Mouse (Mus musculus) brain, embryonic 14.5 days (tissue): ENCODE data around the gene Cspg4. TPM values are rescaled to one million over a fixed set of nuclear protein-coding genes. Genes with fewer than 3 reads are reported as not detected.
"Not testable (repeated sequence)": the region's sequence is repeated elsewhere in the genome, so short reads cannot be mapped to it uniquely, and the experiment has no call there.

Source experiments
- DNase-seq: peaks from one replicate; pipeline ENCODE4 v3.0.0-alpha.2; 2011; ENCODE audit warnings: low read depth
- CTCF ChIP-seq: fragments of 200-500 bp; IDR thresholded peaks from 2 replicates; pipeline ENCODE4 v1.5.1; 2012; ENCODE audit warnings: inconsistent platforms, mild to moderate bottlenecking, moderate library complexity, borderline replicate concordance; ENCODE audit not compliant: insufficient read depth, insufficient read length; ENCODE audit errors: extremely low read depth
- POLR2A ChIP-seq: fragments of 200-500 bp; IDR thresholded peaks from 2 replicates; pipeline ENCODE4 v1.6.1; 2012; ENCODE audit warnings: mild to moderate bottlenecking, inconsistent platforms, borderline replicate concordance; ENCODE audit not compliant: poor library complexity, insufficient read depth, insufficient read length, severe bottlenecking; ENCODE audit errors: extremely low read depth
- polyA plus RNA-seq: library from polyadenylated mRNA; depleted of rRNA; stranded (reverse); fragments of >200 nt; gene quantifications from 2 replicates; pipeline ENCODE4 v1.2.3, GENCODE M21; 2012

The Cspg4 gene
- polyA plus RNA-seq, 1 experiment, result 8.2 TPM

DNA sequence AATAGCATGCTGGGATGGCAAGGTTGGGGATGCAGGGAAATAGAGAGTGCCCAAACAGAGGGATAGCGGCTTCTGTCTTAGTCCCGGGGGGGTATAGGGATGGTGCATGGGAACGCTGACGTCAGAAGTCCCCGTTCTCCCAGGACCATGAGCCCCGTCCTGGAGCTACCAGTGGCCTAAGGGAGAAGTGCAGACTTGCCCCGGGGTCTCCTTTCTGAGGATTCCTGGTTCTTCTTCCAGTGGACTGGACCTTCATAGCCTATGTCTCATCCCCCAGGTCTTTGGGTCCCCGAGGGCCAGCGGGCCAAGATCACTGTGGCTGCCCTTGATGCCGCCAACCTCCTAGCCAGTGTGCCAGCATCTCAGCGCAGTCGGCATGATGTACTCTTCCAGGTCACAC lies 31.9 kb downstream of the Cspg4 start:
- TF ChIP-seq CTCF, result no peak
- no peak for TF ChIP-seq POLR2A
- no peak for DNase-seq

DNA sequence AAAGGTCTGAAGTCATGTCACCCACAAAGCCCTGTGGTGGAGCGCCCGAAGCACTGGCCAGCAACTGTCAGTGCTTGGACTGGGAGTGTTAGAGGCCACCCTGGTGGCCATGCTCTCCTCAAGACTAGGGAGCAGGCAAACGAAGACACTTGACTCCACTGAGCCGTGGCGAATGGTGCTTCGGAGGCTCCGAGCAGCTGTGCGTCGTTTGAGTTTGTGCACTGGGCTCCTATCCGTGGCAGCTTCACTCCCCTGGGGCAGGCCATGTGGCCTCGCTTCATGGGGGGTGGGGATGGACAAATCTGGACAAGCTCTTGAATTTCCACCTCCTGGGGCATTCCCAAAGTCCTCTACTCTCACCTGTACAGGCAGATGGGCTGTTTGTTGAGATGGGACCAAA lies 34.6 kb downstream of the Cspg4 start:
- no peak for DNase-seq
- TF ChIP-seq POLR2A (no peak), CTCF (no peak)

DNA sequence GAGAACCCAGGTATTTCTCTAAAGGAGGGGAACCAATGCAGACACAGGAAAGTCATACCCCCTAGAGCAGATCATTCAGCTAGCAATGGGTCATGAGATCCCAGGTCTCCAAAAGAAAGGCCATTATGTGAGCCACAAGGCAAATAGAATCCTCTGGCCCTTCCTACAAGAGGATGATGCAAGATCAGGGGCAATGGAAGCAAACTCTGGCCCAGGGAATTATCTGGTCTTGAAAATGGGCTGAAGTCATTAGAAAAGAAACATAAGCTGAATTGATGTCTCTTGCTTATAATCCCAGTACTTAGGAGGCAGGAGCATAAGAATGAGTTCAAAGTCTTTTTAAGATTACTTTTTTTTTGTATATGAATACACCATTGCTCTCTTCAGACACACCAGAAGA lies 35.2 kb downstream of the Cspg4 start:
- TF ChIP-seq POLR2A (no peak), CTCF (no peak)
- no peak for DNase-seq

DNA sequence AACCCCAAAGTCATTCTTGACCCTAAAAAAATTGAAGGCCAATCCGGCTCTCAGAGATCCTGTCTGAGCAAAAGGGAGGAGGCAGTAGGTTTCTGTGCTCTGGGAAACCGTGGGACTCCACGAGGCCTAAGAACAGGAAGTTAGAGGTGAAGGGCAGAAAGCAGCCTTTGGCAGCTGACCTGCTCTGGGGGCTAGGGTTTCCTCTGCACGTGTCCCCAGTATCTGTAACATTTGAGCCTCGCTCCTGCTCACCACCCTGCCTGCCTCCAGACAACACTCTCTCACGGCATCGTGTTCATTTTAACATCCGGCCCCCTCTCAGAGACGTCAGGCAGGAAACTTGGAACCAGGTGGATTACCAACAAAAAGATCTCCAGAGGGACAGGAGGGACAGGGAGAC lies 35.7 kb downstream of the Cspg4 start:
- TF ChIP-seq CTCF, result no peak
- TF ChIP-seq POLR2A, result no peak
- no peak for DNase-seq

DNA sequence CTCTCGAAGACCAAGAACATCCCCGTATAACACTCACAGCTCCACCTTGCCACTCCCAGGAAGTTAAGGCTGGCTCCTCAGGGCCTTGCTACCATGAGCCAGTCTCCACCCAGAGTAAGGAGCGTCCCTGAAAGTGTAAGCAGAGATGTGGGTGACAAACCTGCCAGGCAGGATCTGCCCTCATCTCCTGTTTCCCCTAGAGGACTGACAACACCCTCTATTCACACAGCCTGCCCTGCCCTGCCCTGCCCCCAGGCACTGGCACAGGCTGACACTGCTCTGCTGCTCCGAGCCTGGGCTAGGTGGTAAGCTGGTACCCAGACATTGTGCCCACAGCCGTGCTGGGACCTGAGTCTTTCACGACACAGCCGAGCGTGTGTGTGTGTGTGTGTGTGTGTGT lies 36.4 kb downstream of the Cspg4 start:
- no peak for DNase-seq
- TF ChIP-seq CTCF (no peak), POLR2A (no peak)

DNA sequence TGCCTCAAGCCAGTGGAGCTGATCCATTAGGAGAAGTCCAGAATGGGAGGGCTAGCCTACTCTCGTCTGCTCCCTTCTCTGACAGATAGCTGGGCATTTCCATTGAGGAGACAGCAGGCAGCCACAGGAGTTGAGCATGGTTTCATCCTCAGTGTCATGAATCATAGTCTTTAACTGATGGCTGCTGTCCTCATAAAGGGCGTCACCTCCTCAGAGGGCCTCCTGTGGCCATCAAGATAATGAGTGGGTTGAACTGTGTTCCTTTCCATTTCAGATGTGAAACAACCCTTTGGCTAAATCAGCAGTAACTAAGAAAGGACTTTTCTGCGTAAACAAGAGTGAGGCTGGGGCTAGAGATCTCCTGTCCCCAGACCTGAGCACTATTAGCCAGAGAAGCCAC lies 38.8 kb downstream of the Cspg4 start:
- no peak for DNase-seq
- TF ChIP-seq POLR2A, result no peak
- no peak for TF ChIP-seq CTCF

DNA sequence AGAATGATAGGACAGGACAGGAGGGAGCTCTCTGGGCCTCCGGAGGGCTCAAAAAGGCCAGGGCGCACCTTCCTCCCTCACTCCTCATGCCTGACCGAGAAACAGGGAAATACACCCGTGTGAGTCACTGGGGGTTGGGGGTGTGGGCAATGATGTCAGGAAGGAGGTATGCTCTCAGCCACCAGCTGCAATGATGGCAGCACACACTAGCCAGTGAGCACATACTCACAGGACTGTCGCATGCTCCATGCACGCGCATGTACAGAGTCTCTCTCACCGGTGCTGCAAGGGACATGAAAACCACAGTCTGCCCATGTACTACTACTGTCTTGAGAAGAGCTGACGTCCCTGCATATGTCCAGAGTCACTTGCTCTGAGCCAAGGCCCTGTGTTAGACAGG lies 42.7 kb downstream of the Cspg4 start:
- no peak for TF ChIP-seq CTCF
- no peak for TF ChIP-seq POLR2A
- DNase-seq, result no peak

DNA sequence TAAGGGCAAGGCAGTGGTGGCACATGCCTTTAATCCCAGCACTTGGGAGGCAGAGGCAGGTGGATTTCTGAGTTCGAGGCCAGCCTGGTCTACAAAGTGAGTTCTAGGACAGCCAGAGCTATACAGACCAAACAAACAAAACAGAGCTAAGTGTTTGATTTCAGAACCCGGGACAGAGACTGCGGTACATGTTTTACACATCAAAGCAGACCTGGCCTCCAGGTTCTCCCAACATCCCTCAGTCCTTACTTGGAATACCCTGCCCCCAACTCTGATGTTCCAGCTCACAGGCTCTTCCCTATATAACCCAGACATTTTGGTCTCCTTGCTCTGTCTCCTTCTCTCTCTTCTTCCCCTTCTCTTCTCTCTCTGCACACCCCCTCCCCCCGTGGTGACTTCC lies 45.2 kb downstream of the Cspg4 start:
- not testable (repeated sequence) for DNase-seq

DNA sequence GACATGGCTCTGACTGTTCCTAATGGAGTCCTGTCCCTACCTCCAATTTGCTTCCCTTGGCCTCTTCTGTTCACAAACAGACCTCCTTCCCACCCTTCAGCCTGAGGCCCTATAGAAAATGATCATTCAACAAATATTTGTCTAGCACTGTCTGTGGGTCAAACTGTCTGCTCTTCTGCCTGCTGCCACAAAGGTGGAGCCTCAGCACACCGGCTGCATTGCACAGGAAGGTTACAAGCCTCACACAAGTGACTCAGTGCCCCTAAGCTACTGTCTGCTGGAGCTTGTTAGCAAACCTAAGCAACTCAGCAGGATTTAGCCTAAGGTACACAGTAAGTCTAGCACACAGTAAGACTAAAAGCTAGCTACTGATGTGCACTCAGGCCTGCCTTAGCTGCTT lies 46.2 kb downstream of the Cspg4 start:
- TF ChIP-seq POLR2A (no peak), CTCF (no peak)
- DNase-seq, result no peak

DNA sequence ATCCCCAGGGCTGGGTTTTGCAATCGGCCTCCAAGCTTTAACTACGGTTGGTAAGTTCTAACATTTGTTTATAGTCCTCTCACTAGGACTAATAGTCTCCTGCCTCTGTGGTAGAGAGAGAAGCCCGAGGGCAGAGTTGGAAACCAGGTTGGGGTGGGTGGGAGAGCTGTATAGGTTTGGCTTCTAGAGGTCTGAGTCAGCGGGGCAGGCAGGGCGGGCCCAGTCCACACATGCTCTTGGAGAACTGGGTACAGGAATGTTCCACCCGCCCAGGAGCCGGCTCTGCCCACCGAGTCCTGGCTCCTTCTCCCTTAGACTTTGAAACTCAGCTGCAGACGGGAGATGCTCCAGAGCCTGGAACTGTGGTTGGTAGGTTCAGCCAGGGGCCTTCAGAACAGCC lies 49.2 kb downstream of the Cspg4 start:
- TF ChIP-seq POLR2A (no peak), CTCF (no peak)
- no peak for DNase-seq

DNA sequence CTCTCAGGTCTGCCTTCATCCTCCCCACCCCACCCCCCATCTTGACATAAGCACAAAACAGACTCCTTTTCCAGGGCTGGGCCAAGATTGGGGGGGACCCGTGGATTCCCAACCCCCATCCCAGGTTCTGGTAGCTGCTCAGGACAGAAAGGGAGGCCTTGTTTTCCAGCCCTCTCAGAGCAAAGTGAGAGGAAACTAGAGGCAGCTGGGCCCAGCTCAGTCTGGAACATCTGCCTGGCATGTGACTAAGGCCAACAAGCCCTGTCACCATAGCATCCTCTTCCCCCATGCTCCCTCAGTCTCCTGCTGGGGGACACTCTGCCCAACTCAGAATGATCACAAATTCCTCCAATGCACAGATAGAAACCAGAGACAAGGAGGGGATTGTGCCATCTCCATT lies 50.3 kb downstream of the Cspg4 start:
- DNase-seq, result no peak
- no peak for TF ChIP-seq POLR2A

DNA sequence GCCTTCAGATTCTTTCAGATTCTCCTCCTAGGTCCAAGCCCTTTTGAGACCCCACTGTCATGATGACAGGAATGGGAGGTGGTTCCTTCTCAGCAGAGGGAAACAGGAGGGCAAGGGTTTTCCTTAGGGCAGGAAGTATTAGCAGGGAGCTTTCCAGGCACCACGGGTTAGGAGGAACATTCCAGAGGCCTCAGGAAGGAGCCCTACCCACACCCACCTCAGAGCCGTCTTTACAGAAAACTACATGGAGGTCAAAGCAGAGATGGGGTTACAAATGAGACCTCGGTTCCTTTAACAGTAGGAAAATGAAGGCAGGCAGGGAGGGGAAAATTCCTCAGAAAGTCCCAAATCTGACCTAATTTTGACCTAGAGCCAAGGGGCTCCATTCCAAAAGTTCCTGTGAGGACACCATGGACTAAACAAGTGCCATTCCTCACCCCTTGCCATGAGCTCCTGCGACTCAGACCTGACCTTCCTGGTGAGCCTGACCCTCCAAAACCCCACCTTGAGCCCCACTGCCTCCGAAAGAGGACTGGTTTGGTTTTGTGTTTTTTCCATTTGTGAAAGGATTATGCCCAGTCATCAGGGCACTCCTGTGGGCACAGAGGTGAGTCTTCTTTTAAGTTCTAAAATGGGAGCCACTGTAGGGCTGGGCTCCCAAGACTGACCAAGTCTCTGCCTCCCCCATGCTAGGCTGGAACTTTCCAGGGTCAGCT lies 51.0 kb downstream of the Cspg4 start:
- TF ChIP-seq CTCF (no peak), POLR2A (no peak)
- DNase-seq, result no peak

DNA sequence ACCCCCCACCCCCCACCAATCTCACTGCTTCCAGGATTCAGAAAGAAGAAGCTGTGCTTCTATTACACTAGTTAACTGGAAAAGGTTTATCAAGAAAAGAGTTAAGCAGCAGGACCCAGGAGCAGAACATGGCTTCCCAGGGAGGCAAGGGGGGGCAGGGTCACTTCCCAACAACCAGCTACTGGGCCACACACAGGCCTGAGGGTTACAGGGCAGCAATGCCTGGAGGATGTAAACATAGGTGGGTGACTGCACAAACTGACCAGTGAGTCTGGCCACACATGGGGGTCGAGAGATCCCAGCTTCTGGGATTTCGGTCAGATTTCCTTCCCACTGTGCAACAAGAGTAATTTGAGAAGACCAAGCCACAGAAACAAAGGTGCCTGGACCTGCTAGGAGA lies 52.3 kb downstream of the Cspg4 start:
- TF ChIP-seq POLR2A (no peak), CTCF (no peak)
- no peak for DNase-seq
